Mouse (Mus musculus): ENCODE measurements around the gene Ezr. TPM values are rescaled to one million over a fixed set of nuclear protein-coding genes. Genes with fewer than 3 reads are reported as not detected.
"Not testable (repeated sequence)": the region's sequence is repeated elsewhere in the genome, so short reads cannot be mapped to it uniquely, and the experiment has no call there.

Gene Ezr
- polyA plus RNA-seq, 1 experiment from 2014 or later = 100 TPM

DNA sequence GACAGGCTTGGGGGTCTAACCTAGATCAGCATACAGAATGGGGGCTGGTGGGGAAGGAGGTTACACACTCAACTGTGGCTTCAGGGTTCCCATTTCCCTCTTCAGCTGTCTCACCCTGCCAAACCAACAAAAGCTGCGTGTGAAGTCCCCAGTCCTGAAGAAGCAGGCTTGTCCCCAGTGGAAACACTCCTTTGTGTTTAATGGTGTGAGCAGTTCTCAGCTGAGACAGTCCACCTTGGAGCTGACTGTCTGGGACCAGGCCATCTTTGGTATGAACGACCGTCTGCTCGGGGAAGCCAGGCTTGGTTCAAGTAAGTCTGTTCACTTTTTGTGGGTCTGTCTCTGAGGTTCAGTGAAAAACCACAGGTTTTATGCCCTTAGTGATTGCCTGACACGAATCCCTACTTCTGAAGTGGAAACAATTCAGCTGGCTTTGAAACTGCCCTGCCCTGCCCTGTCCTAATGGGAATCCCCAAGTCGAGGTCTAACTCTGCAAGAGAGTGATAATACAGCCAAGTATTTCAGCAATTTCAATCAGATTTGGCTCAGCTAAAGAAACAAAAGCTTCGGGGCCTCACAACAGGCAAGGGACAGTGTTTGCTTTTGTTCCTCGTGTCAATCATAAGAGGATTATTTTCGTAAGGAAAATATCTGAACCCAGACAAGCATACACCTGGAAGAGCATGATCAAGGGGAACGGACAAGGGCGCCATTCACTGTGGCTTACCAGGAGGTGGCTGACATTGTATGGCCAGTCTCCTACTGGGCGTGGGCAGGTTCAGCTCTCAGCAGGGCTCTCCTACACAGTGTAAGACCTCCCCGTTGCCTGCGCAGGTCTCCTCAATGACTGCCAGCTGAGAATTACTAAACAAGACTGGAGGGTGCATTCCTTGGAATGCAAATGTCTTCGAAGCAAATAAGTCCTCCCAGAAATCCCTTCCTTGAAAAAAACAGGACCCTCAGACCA, 46.0 kb downstream of the Ezr start:
- no peak overlapping the region for H3K4me3 ChIP-seq (replicated peaks; ENCODE audit: low read length)
- no peaks in the 10 kb centered on the region for H3K9me3 ChIP-seq (ENCODE audit: control insufficient read depth, low read length)
- H3K27ac ChIP-seq (ENCODE audit: low read length) = 0 out of 2 replicates have a peak overlapping the region, but pooled peaks have one; percentile 13
- peaks cover 9% of the 10 kb centered on the region for H3K4me1 ChIP-seq (replicated peaks; ENCODE audit: control insufficient read depth, insufficient read depth, low read length)
- no peak overlapping the region for H3K4me2 ChIP-seq (ENCODE audit: low read length)
- H3K9ac ChIP-seq (replicated peaks; ENCODE audit: low read depth, low read length) = no peak overlapping the region
- no peaks in the 10 kb centered on the region for H3K27me3 ChIP-seq (replicated peaks; ENCODE audit: control insufficient read depth, insufficient read depth, low read length)
- H3K36me3 ChIP-seq (ENCODE audit: control insufficient read depth, insufficient read depth) = peaks cover 6% of the 10 kb centered on the region
- no peak for ATAC-seq
- 16% methylated on average over 15 of the region's 15 CpGs for WGBS

DNA sequence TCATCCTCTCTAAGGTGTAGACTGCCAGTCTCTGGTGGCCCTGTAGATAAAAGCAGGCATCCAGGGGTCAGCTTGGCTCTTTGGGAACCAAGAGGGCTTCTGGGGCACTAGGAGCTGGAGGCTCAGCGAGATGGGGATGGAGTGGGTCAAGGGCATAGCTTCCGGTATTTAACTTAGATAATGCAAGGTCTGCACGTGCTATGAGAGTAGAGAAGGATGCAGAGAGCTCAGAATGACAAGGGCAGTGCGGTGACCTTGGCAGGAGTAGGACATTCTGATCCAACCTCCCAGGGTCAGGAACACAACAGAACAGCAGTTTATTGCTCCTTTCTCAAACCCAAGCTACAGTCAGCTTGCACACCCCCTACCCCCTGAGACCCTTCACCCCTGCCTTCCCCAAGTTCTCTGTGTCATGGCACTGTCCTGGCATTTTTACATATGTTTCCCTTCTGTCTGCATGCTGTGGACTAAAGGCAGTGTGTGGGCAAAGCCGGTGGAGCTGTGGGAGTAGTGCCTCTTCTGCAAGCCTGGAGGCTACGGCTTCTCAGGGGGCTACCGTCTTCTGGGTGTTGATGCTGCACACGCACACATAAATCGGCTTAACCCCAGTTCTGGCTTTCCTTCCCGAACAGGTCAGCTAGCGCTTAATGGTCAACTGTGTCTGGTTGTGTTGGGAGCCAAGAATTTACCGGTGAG, 47.7 kb downstream of the Ezr start:
- Histone ChIP-seq H3K4me2 (ENCODE audit: low read length) (no peak overlapping the region), H3K9me3 (ENCODE audit: control insufficient read depth, low read length) (no peaks in the 10 kb centered on the region), H3K27ac (ENCODE audit: low read length) (no peak overlapping the region), H3K4me3 (replicated peaks; ENCODE audit: low read length) (no peak overlapping the region), H3K9ac (replicated peaks; ENCODE audit: low read depth, low read length) (no peak overlapping the region), H3K36me3 (ENCODE audit: control insufficient read depth, insufficient read depth) (peaks cover 6% of the 10 kb centered on the region), H3K4me1 (replicated peaks; ENCODE audit: control insufficient read depth, insufficient read depth, low read length) (peaks cover 4% of the 10 kb centered on the region; the same call in 1 of the 2 replicates), H3K27me3 (replicated peaks; ENCODE audit: control insufficient read depth, insufficient read depth, low read length) (no peaks in the 10 kb centered on the region)
- WGBS = 93% methylated on average over 12 of the region's 12 CpGs
- ATAC-seq = no peak

DNA sequence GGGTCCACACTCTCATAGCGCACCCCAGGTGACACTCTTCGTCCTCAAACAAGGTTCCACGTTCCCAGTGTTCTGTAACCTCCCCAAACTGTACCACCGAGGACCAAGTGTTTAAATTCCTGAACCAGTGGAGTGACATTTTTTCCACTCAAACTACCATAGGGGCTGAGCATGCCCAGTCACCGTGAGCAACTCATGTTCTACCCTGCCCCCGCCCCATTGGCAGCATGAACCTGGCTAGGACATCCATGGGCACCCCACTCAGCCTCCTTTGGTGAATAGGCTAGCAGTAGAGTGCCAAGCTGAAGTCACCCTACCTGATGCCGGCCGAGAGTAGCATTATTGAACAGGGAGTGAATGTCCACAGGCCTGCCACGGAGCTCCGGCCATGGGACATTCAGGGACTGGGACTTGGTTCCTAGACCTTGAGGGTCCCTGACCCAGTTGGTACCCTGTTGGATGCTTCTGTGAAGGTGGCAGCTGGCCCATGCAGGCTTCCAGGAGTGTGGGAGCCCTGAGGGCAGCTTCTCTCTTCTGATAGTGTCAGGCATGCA, 49.2 kb downstream of the Ezr start:
- Histone ChIP-seq H3K9ac (replicated peaks; ENCODE audit: low read depth, low read length) (no peak overlapping the region), H3K27me3 (replicated peaks; ENCODE audit: control insufficient read depth, insufficient read depth, low read length) (no peaks in the 10 kb centered on the region), H3K4me2 (ENCODE audit: low read length) (no peak overlapping the region), H3K4me1 (replicated peaks; ENCODE audit: control insufficient read depth, insufficient read depth, low read length) (peaks cover 14% of the 10 kb centered on the region), H3K36me3 (ENCODE audit: control insufficient read depth, insufficient read depth) (no peaks in the 10 kb centered on the region), H3K27ac (ENCODE audit: low read length) (no peak overlapping the region), H3K4me3 (replicated peaks; ENCODE audit: low read length) (no peak overlapping the region), H3K9me3 (ENCODE audit: control insufficient read depth, low read length) (no peaks in the 10 kb centered on the region)
- ATAC-seq = no peak
- WGBS = 95% methylated on average over 10 of the region's 10 CpGs

DNA sequence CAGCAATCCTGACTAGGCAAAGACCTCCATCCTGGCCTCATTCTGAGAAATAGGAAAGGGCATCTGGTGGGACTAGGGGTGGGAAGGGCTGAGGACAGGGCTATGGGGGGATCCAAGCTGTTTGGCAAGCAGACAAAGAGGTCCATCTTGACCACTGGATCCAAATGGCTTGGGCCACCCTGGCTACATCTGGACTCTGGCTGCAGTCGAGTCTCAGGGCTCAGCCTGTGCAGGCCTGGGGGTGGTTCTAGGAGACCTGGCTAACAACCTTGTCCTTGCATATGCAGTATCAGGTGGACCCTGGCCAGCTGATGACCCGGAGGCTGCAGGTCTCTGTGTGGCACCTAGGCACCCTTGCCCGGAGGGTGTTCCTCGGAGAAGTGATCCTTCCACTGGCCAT, 49.9 kb downstream of the Ezr start:
- H3K4me1 ChIP-seq (replicated peaks; ENCODE audit: control insufficient read depth, insufficient read depth, low read length) = peaks cover 14% of the 10 kb centered on the region
- H3K27ac ChIP-seq (ENCODE audit: low read length) = no peak overlapping the region
- no peaks in the 10 kb centered on the region for H3K9me3 ChIP-seq (ENCODE audit: control insufficient read depth, low read length)
- no peak overlapping the region for H3K9ac ChIP-seq (replicated peaks; ENCODE audit: low read depth, low read length)
- H3K36me3 ChIP-seq (ENCODE audit: control insufficient read depth, insufficient read depth) = no peaks in the 10 kb centered on the region
- H3K4me2 ChIP-seq (ENCODE audit: low read length) = no peak overlapping the region
- H3K27me3 ChIP-seq (replicated peaks; ENCODE audit: control insufficient read depth, insufficient read depth, low read length) = no peaks in the 10 kb centered on the region
- no peak for ATAC-seq
- 97% methylated on average over 4 of the region's 4 CpGs for WGBS
- H3K4me3 ChIP-seq (replicated peaks; ENCODE audit: low read length) = no peak overlapping the region

DNA sequence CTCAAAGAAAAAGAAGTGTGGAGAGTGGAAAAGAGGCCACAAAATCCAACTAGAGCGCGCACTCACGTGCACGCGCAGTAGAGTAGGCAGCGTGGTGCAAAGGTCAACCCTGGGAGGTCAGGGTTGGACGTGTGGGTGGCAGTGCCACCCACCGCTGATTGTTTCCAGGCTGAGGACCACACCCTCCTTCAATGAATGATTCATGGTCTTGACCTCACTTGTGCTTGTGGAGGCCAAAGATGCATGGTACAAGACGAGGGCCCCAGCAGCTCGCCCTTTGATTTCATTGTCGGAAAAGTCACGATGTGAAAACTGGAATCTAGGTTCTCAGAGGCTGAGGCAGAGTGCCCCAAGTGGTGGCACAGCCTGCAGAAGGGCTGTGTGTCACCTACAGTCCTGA, 51.0 kb downstream of the Ezr start:
- H3K36me3 ChIP-seq (ENCODE audit: control insufficient read depth, insufficient read depth) = no peaks in the 10 kb centered on the region
- peaks cover 10% of the 10 kb centered on the region for H3K4me1 ChIP-seq (replicated peaks; ENCODE audit: control insufficient read depth, insufficient read depth, low read length)
- no peak overlapping the region for H3K9ac ChIP-seq (replicated peaks; ENCODE audit: low read depth, low read length)
- no peak overlapping the region for H3K27ac ChIP-seq (ENCODE audit: low read length)
- H3K4me3 ChIP-seq (replicated peaks; ENCODE audit: low read length) = no peak overlapping the region
- 92% methylated on average over 12 of the region's 12 CpGs for WGBS
- H3K4me2 ChIP-seq (ENCODE audit: low read length) = no peak overlapping the region
- no peaks in the 10 kb centered on the region for H3K27me3 ChIP-seq (replicated peaks; ENCODE audit: control insufficient read depth, insufficient read depth, low read length)
- no peaks in the 10 kb centered on the region for H3K9me3 ChIP-seq (ENCODE audit: control insufficient read depth, low read length)
- no peak for ATAC-seq

DNA sequence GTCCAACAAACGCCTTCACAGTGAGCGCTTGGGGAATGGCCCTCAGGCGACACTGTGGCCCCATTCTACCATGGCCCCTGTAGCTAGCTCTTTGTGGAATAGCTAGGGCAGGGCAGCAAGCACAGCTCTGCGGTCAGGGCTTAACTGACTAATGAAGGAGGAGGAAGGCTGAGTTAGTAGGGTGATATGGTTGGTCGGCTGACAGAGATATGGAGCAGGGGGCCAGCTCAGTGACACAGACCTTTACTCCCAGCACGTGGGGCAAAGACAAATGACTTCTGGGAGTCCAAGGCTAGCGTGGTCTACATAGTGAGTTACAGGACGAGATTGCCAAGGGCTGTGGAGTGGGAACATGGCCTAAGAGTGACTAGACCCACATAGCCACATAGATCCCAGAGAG, 51.5 kb downstream of the Ezr start:
- WGBS = 82% methylated on average over 8 of the region's 8 CpGs
- Histone ChIP-seq H3K27me3 (replicated peaks; ENCODE audit: control insufficient read depth, insufficient read depth, low read length) (no peaks in the 10 kb centered on the region), H3K4me1 (replicated peaks; ENCODE audit: control insufficient read depth, insufficient read depth, low read length) (peaks cover 10% of the 10 kb centered on the region), H3K9ac (replicated peaks; ENCODE audit: low read depth, low read length) (no peak overlapping the region), H3K36me3 (ENCODE audit: control insufficient read depth, insufficient read depth) (no peaks in the 10 kb centered on the region), H3K27ac (ENCODE audit: low read length) (no peak overlapping the region), H3K4me3 (replicated peaks; ENCODE audit: low read length) (no peak overlapping the region), H3K4me2 (ENCODE audit: low read length) (no peak overlapping the region), H3K9me3 (ENCODE audit: control insufficient read depth, low read length) (no peaks in the 10 kb centered on the region)
- ATAC-seq = no peak

DNA sequence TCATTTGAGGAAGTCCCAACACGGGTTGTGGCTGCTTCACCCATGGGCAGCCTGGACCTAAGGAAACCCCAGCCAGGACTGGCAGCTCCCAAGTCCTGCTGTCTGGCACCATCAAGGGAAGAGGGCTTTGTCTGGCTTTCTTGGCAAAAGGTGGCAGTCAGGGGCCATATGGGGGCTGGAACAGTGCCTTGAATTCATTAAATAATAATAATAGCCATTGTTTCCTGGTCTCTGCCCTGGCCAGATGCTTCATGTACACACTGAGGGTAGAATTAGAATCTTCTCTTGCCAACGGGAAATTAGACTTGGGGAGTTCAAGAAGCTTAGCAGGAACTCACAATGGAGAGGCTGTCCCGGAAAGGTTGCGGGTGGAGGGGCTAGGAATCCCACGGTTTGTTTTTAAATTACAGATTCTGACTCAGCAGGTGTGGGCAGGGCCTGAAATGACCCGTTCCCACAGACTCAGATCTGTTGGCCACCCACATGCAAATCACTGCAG, 53.3 kb downstream of the Ezr start:
- Histone ChIP-seq H3K4me3 (replicated peaks; ENCODE audit: low read length) (no peak overlapping the region), H3K4me1 (replicated peaks; ENCODE audit: control insufficient read depth, insufficient read depth, low read length) (peaks cover 10% of the 10 kb centered on the region), H3K27me3 (replicated peaks; ENCODE audit: control insufficient read depth, insufficient read depth, low read length) (no peaks in the 10 kb centered on the region), H3K36me3 (ENCODE audit: control insufficient read depth, insufficient read depth) (no peaks in the 10 kb centered on the region), H3K27ac (ENCODE audit: low read length) (peak overlapping the region; percentile 70), H3K4me2 (ENCODE audit: low read length) (no peak overlapping the region), H3K9me3 (ENCODE audit: control insufficient read depth, low read length) (no peaks in the 10 kb centered on the region), H3K9ac (replicated peaks; ENCODE audit: low read depth, low read length) (no peak overlapping the region)
- peak; percentile 94 for ATAC-seq
- 5% methylated on average over 6 of the region's 6 CpGs for WGBS

DNA sequence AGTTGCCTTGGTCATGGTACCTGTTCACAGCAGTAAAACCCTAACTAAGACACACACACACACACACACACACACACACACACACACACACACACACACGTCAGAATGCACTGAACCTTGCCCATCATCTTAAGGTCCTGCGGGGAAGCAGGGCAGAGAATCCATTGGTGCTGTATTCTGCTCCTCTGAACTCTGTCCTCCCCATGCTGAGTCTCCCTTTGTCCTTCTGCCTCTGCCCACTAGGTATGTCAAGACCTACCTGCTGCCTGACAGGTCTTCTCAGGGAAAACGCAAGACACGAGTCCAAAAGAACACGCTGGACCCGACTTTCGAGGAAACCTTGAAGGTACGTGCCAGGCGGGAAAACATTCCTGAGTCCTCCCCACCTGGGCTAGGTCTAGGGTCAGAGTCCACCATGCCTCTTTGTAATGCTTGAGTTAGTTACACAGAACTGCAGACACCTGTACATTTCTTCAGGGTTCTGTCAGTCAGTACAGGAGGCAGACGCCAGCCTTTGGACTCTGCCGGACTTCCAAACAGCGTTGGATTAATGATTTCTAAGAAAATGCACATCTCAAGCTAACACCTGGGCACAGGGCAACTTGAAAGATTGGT, 54.5 kb downstream of the Ezr start:
- H3K4me2 ChIP-seq (ENCODE audit: low read length) = no peak overlapping the region
- H3K36me3 ChIP-seq (ENCODE audit: control insufficient read depth, insufficient read depth) = no peaks in the 10 kb centered on the region
- H3K9me3 ChIP-seq (ENCODE audit: control insufficient read depth, low read length) = no peaks in the 10 kb centered on the region
- no peak overlapping the region for H3K27ac ChIP-seq (ENCODE audit: low read length)
- ATAC-seq = no peak
- 95% methylated on average over 12 of the region's 12 CpGs for WGBS
- H3K27me3 ChIP-seq (replicated peaks; ENCODE audit: control insufficient read depth, insufficient read depth, low read length) = no peaks in the 10 kb centered on the region
- peaks cover 10% of the 10 kb centered on the region for H3K4me1 ChIP-seq (replicated peaks; ENCODE audit: control insufficient read depth, insufficient read depth, low read length)
- no peak overlapping the region for H3K9ac ChIP-seq (replicated peaks; ENCODE audit: low read depth, low read length)
- H3K4me3 ChIP-seq (replicated peaks; ENCODE audit: low read length) = no peak overlapping the region

DNA sequence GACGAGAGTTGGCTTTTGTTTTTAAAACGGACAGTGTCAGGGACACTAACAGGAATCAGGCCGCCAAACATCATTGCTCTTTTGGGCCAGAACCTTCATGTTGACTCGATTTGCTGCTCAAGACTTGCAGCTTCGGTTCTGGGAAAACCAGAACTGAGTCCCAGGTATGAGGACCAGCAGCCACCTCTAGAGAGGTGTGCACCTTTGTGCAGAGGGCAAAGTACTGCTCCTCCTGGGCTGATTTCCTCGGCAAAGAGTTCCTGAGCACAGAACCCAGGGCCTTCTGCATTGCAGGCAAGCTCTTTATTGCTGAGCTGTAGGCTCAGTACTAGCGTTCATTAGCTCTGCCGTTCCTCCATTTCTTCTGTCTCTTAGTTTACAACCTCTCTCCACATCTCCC, 68.6 kb downstream of the Ezr start:
- not testable (repeated sequence) for ATAC-seq; H3K4me1 ChIP-seq (replicated peaks; ENCODE audit: control insufficient read depth, insufficient read depth, low read length); H3K9ac ChIP-seq (replicated peaks; ENCODE audit: low read depth, low read length); H3K4me2 ChIP-seq (ENCODE audit: low read length); H3K27ac ChIP-seq (ENCODE audit: low read length); H3K9me3 ChIP-seq (ENCODE audit: control insufficient read depth, low read length); H3K27me3 ChIP-seq (replicated peaks; ENCODE audit: control insufficient read depth, insufficient read depth, low read length); H3K4me3 ChIP-seq (replicated peaks; ENCODE audit: low read length); H3K36me3 ChIP-seq (ENCODE audit: control insufficient read depth, insufficient read depth)
- 76% methylated on average over 8 of the region's 8 CpGs for WGBS
